Comparison of ENCODE assay signal across 8 mouse cellular contexts in the genomic region with DNA sequence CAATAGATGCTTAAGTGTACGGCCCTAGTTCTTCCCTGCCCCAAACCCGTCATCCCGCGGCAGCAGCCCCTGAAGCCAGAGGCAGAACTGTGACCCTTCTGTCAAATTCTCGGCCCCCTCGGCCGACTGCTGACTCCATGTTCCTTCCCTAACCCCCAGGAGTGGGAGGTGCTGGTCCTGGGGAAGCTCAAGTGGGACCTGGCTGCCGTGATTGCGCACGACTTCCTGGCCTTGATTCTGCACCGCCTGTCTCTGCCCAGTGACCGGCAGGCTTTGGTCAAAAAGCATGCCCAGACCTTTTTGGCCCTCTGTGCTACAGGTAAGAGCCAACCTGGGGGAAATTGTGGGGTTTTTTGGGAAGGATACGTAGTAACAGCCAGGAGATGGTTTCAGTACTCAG. TPM values are rescaled to one million over a fixed set of nuclear protein-coding genes. Genes with fewer than 3 reads are reported as not detected.
A peak's percentile ranks its signal among the peaks of the same experiment; 100 is the strongest.
DNase-seq lines count a peak whose midpoint lies in the region; ATAC-seq lines count a peak whose summit lies in the region.

No protein-coding gene starts in this region.

- peak overlapping the region; percentile 70 for H3K4me2 ChIP-seq in kidney, embryonic 14.5 days (replicated peaks; ENCODE audit: low read depth, low read length)
- H3K4me2 ChIP-seq in liver, embryonic 15.5 days, result peak overlapping the region; percentile 83

- H3K9ac ChIP-seq in kidney, embryonic 14.5 days (ENCODE audit: low read depth, low read length), result peak overlapping the region; percentile 90
- peak overlapping the region; percentile 95 for H3K9ac ChIP-seq in liver, embryonic 15.5 days

- H3K4me1 ChIP-seq in kidney, embryonic 14.5 days (ENCODE audit: control insufficient read depth, insufficient read depth, low read length), result peaks cover 34% of the 10 kb centered on the region
- H3K4me1 ChIP-seq in liver, embryonic 15.5 days (replicated peaks), result peaks cover 86% of the 10 kb centered on the region

- no peak for DNase-seq in kidney, postnatal 25 days
- DNase-seq in ZHBTc4 (ENCODE audit: low read depth, low spot score), result peak; percentile 43
- peak; percentile 11 to 19 for DNase-seq in heart, postnatal 14 days
- DNase-seq in gastrocnemius, adult 8-10 months (ENCODE audit: low spot score in 2 of 2), result no peak
- DNase-seq in urinary bladder, postnatal 4 days (ENCODE audit: low spot score in 2 of 2), result no peak

- H3K9me3 ChIP-seq in kidney, embryonic 14.5 days (ENCODE audit: control insufficient read depth, low read length), result no peaks in the 10 kb centered on the region
- no peaks in the 10 kb centered on the region for H3K9me3 ChIP-seq in liver, embryonic 15.5 days (replicated peaks)

- H3K36me3 ChIP-seq in kidney, embryonic 14.5 days (ENCODE audit: control insufficient read depth, insufficient read depth, low read length), result peaks cover 61% of the 10 kb centered on the region
- H3K36me3 ChIP-seq in liver, embryonic 15.5 days (replicated peaks), result peaks cover 75% of the 10 kb centered on the region

- peak overlapping the region; percentile 48; the same call in 1 of the 2 replicates for H3K27ac ChIP-seq in kidney, embryonic 14.5 days (ENCODE audit: low read depth, low read length)
- H3K27ac ChIP-seq in liver, embryonic 15.5 days (replicated peaks), result peak overlapping the region; percentile 96

- intact Hi-C loops in heart, postnatal 14 days (cut with DNase I), result no loop called here

- 62% methylated on average over 13 of the region's 13 CpGs for WGBS in kidney, embryonic 14.5 days
- 57% methylated on average over 13 of the region's 13 CpGs for WGBS in liver, embryonic 15.5 days (ENCODE audit: insufficient replicate concordance)

- H3K4me3 ChIP-seq in kidney, embryonic 14.5 days (ENCODE audit: low read length), result peak overlapping the region; percentile 4; the same call in 1 of the 2 replicates
- peak overlapping the region; percentile 90 for H3K4me3 ChIP-seq in liver, embryonic 15.5 days (replicated peaks)

- ATAC-seq in kidney, embryonic 14.5 days (ENCODE audit: low FRiP score, low TSS enrichment), result no peak
- ATAC-seq in liver, embryonic 15.5 days (ENCODE audit: insufficient read depth), result no peak
- ATAC-seq in granulocyte monocyte progenitor cell, adult 5-6 weeks (replicated peaks; ENCODE audit: poor library complexity, severe bottlenecking), result no peak

- H3K27me3 ChIP-seq in kidney, embryonic 14.5 days (ENCODE audit: control insufficient read depth, insufficient read depth, low read length), result no peaks in the 10 kb centered on the region
- H3K27me3 ChIP-seq in liver, embryonic 15.5 days, result no peaks in the 10 kb centered on the region

RNA-seq across cellular contexts. Expression of gene Bysl, which starts 14.0 kb away (rescaled TPM):
- polyA plus RNA-seq in kidney, embryonic 14.5 days (2014; fragmentation: Nextera tagmentation; extraction: Ambion mirVana), result 19.5 and 24.4 TPM in 2 replicates
- total RNA-seq in heart, postnatal 14 days (2021), result 10 to 100 TPM; 14.0 to 15.8 TPM
- 16.5 and 18.0 TPM in 2 replicates for polyA plus RNA-seq in liver, embryonic 15.5 days (2015; fragmentation: Nextera tagmentation; extraction: Ambion mirVana)
- total RNA-seq in granulocyte monocyte progenitor cell, adult 5-6 weeks (2014; fragmentation: Nextera tagmentation), result 16.2 and 17.8 TPM in 2 replicates
- 12.6 and 16.0 TPM in 2 replicates for total RNA-seq in granulocyte monocyte progenitor cell, adult 5-6 weeks (2017)
- 10 to 100 TPM; 13.8 to 16.5 (median 14.2) TPM for total RNA-seq in gastrocnemius, adult 8-10 months (2022)

RNA-seq across cellular contexts. Expression of gene Med20, which starts 14.1 kb away (rescaled TPM):
- 39.1 and 48.0 TPM in 2 replicates for polyA plus RNA-seq in kidney, embryonic 14.5 days (2014; fragmentation: Nextera tagmentation; extraction: Ambion mirVana)
- total RNA-seq in heart, postnatal 14 days (2021), result 10 to 100 TPM; 18.7 to 20.8 TPM
- 21.6 and 26.0 TPM in 2 replicates for polyA plus RNA-seq in liver, embryonic 15.5 days (2015; fragmentation: Nextera tagmentation; extraction: Ambion mirVana)
- 26.3 and 36.3 TPM in 2 replicates for total RNA-seq in granulocyte monocyte progenitor cell, adult 5-6 weeks (2014; fragmentation: Nextera tagmentation)
- 25.0 and 29.5 TPM in 2 replicates for total RNA-seq in granulocyte monocyte progenitor cell, adult 5-6 weeks (2017)
- 10 to 100 TPM; 13.3 to 19.3 (median 18.1) TPM for total RNA-seq in gastrocnemius, adult 8-10 months (2022)

RNA-seq across cellular contexts. Expression of gene Gm20517, which starts 14.1 kb away (rescaled TPM):
- polyA plus RNA-seq in kidney, embryonic 14.5 days (2014; fragmentation: Nextera tagmentation; extraction: Ambion mirVana), result 1.6 and 4.2 TPM in 2 replicates
- 1 to 10 TPM; 1.9 to 2.5 TPM for total RNA-seq in heart, postnatal 14 days (2021)
- polyA plus RNA-seq in liver, embryonic 15.5 days (2015; fragmentation: Nextera tagmentation; extraction: Ambion mirVana), result 2.1 and 2.4 TPM in 2 replicates
- 0.41 and 2.2 TPM in 2 replicates for total RNA-seq in granulocyte monocyte progenitor cell, adult 5-6 weeks (2014; fragmentation: Nextera tagmentation)
- total RNA-seq in granulocyte monocyte progenitor cell, adult 5-6 weeks (2017), result 2.5 and 3.1 TPM in 2 replicates
- 1 to 10 TPM in 3 of 4 experiments, under 1 TPM in 1; 0.77 to 2.8 (median 1.6) TPM for total RNA-seq in gastrocnemius, adult 8-10 months (2022)

RNA-seq across cellular contexts. Expression of gene Usp49, which starts 33.2 kb away (rescaled TPM):
- 6.6 and 8.1 TPM in 2 replicates for polyA plus RNA-seq in kidney, embryonic 14.5 days (2014; fragmentation: Nextera tagmentation; extraction: Ambion mirVana)
- 1 to 10 TPM; 4.4 to 4.5 TPM for total RNA-seq in heart, postnatal 14 days (2021)
- 2.8 and 3.7 TPM in 2 replicates for polyA plus RNA-seq in liver, embryonic 15.5 days (2015; fragmentation: Nextera tagmentation; extraction: Ambion mirVana)
- 4.1 and 6.8 TPM in 2 replicates for total RNA-seq in granulocyte monocyte progenitor cell, adult 5-6 weeks (2014; fragmentation: Nextera tagmentation)
- 1.5 and 4.1 TPM in 2 replicates for total RNA-seq in granulocyte monocyte progenitor cell, adult 5-6 weeks (2017)
- total RNA-seq in gastrocnemius, adult 8-10 months (2022), result 1 to 10 TPM; 2.0 to 3.4 (median 3.2) TPM

Comparison
In these comparisons a context has a peak if more than half of its experiments do, and no peak if none do; other contexts are left out.
1. DNase-seq: peak in ZHBTc4 (single experiment) and heart, postnatal 14 days (2 of 2); none in kidney, postnatal 25 days (0 of 2), gastrocnemius, adult 8-10 months (0 of 2) and urinary bladder, postnatal 4 days (0 of 2).